Mouse (Mus musculus) heart, adult 2 months (tissue): ENCODE data around the gene Guca1a.

Experiments
- CTCF ChIP-seq: fragments of 200-600 bp; IDR thresholded peaks from 2 replicates; pipeline ENCODE4 v1.8.1; 2022; ENCODE audit warnings: antibody characterized with exemption, mild to moderate bottlenecking, moderate library complexity
- POLR2A ChIP-seq: fragments of 200-500 bp; IDR thresholded peaks from 2 replicates; pipeline ENCODE4 v1.6.1; 2011; ENCODE audit warnings: mild to moderate bottlenecking, low read depth, low read length, control low read depth; ENCODE audit not compliant: insufficient read depth

DNA sequence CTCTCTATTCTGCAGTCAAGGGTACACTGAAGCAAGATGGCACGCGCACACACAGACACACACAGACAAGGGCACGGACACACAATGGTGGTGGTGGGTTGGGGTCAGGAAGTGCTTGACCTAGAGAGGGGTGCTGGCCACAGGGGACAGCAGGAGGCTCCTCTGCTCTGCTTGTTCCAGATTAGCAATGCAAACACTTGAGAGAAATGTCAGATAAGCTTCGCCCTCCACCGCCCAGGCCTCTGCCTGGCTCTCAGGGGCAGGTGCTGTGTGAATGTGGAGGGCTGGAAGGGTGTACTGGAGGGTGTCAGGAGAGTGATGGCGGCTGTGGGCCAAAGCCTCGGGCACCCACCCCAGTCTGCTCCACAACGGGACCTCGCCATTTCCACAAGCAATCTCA lies 45.6 kb upstream of the Guca1a start:
- TF ChIP-seq CTCF, result no peak
- TF ChIP-seq POLR2A, result no peak
